Mouse (Mus musculus) ES-E14 (cell line): ENCODE results near the gene Hmcn2. TPM values are rescaled to one million over a fixed set of nuclear protein-coding genes. Genes with fewer than 3 reads are reported as not detected.
A peak's percentile ranks its signal among the peaks of the same experiment; 100 is the strongest.

Source experiments
- DNase-seq: peaks from one replicate; pipeline ENCODE4 v3.0.0-alpha.2; 2013; ENCODE audit warnings: low read depth, low spot score
- H3K27ac ChIP-seq: 2 replicates; pipeline ENCODE4 v1.5.1; 2012; ENCODE audit warnings: low read depth, mild to moderate bottlenecking, low read length, moderate library complexity, mixed read lengths; ENCODE audit not compliant: poor library complexity, insufficient read depth, severe bottlenecking
- H3K36me3 ChIP-seq: 2 replicates; pipeline ENCODE4 v1.6.1; 2012; ENCODE audit warnings: mild to moderate bottlenecking, low read length, moderate library complexity, mixed read lengths; ENCODE audit not compliant: control insufficient read depth, poor library complexity, insufficient read depth, severe bottlenecking
- H3K4me1 ChIP-seq, 2 experiments: fragments of 150-350 bp in 1 of 2; sonication (generic) in 1 of 2; 2 replicates each; pipeline ENCODE4 v1.6.1; 2012; ENCODE audit warnings: low read length in 2 of 2, mild to moderate bottlenecking in 1 of 2, mixed read lengths in 1 of 2; ENCODE audit not compliant: control insufficient read depth in 2 of 2, insufficient read depth in 2 of 2, poor library complexity in 1 of 2
- H3K4me3 ChIP-seq, 2 experiments: fragments of 150-350 bp in 1 of 2; sonication (generic) in 1 of 2; 2 replicates each; pipeline ENCODE4 v1.5.1; 2012; ENCODE audit warnings: low read length in 2 of 2, low read depth in 1 of 2, mild to moderate bottlenecking in 1 of 2, mixed read lengths in 1 of 2; ENCODE audit not compliant: insufficient read depth in 1 of 2, poor library complexity in 1 of 2, severe bottlenecking in 1 of 2
- H3K9ac ChIP-seq: 2 replicates; pipeline ENCODE4 v1.6.1; 2012; ENCODE audit warnings: low read depth, mild to moderate bottlenecking, low read length, mixed read lengths; ENCODE audit not compliant: poor library complexity, insufficient read depth, severe bottlenecking
- H3K9me3 ChIP-seq: fragments of 150-350 bp; sonication (generic); 2 replicates; pipeline ENCODE4 v1.6.1; 2012; ENCODE audit warnings: low read depth, mild to moderate bottlenecking, low read length; ENCODE audit not compliant: control insufficient read depth, insufficient read depth
- CHD2 ChIP-seq: IDR thresholded peaks from 2 replicates; pipeline ENCODE4 v1.6.1; 2014; ENCODE audit warnings: mild to moderate bottlenecking, low read depth, low read length, inconsistent platforms
- HCFC1 ChIP-seq: IDR thresholded peaks from 2 replicates; pipeline ENCODE4 v1.6.1; 2012; ENCODE audit warnings: low read length, inconsistent platforms, borderline replicate concordance; ENCODE audit not compliant: insufficient read depth
- MAFK ChIP-seq: IDR thresholded peaks from 2 replicates; pipeline ENCODE4 v1.6.1; 2014; ENCODE audit warnings: mild to moderate bottlenecking, low read depth, low read length, inconsistent platforms; ENCODE audit not compliant: insufficient read depth
- ZC3H11A ChIP-seq: IDR thresholded peaks from 2 replicates; pipeline ENCODE4 v1.6.1; 2012; ENCODE audit warnings: low read depth, mild to moderate bottlenecking, inconsistent platforms, low read length, borderline replicate concordance
- ZNF384 ChIP-seq: IDR thresholded peaks from 2 replicates; pipeline ENCODE4 v1.6.1; 2012; ENCODE audit warnings: low read depth, low read length, inconsistent platforms
- in situ Hi-C, 2 experiments: fragments of 600-800 bp; cut with MboI; formaldehyde crosslinking; loops; one replicate each; pipeline ENCODE4 v1.15.1; 2025; ENCODE audit warnings: low sequenced_read_pairs in 2 of 2, inconsistent platforms in 1 of 2; ENCODE audit not compliant: unreplicated experiment in 2 of 2
- total RNA-seq: library from RNA; depleted of rRNA; stranded (reverse); fragments of 300-350 nt; gene quantifications from 2 replicates; pipeline ENCODE4 v1.2.3, GENCODE M21; 2012

Gene Hmcn2
- total RNA-seq, 1 experiment, result 4.9 TPM

GRCm38 (mm10) chr2:31327186-31327585 is 13.0 kb downstream of the Hmcn2 start:
- Histone ChIP-seq H3K4me3 (no peak overlapping the region), H3K4me1 (0 out of 4 replicates have a peak, but pooled peaks cover 0 to 2% of the 10 kb centered on the region in 2 experiments), H3K27ac (no peak overlapping the region), H3K9ac (no peak overlapping the region), H3K36me3 (no peaks in the 10 kb centered on the region), H3K9me3 (no peaks in the 10 kb centered on the region)
- no peak for DNase-seq
- in situ Hi-C loops, result no loop called here
- no peak for TF ChIP-seq ZNF384
- no peak for TF ChIP-seq ZC3H11A
- no peak for TF ChIP-seq MAFK
- no peak for TF ChIP-seq CHD2
- no peak for TF ChIP-seq HCFC1

- no peak for DNase-seq
- no peak overlapping the region for H3K27ac ChIP-seq
- no peak overlapping the region for H3K4me3 ChIP-seq
- TF ChIP-seq ZNF384, result no peak
- no peak for TF ChIP-seq ZC3H11A
- no peak for TF ChIP-seq HCFC1
- TF ChIP-seq MAFK, result no peak
- TF ChIP-seq CHD2, result no peak
- no peaks in the 10 kb centered on the region for H3K4me1 ChIP-seq
- in situ Hi-C loops, result no loop called here
- no peaks in the 10 kb centered on the region for H3K36me3 ChIP-seq
- H3K9me3 ChIP-seq, result no peaks in the 10 kb centered on the region
- H3K9ac ChIP-seq, result no peak overlapping the region
Observed at GRCm38 (mm10) chr2:31337706-31338330, 23.6 kb downstream of the Hmcn2 start.

GRCm38 (mm10) chr2:31339826-31340225 is 25.6 kb downstream of the Hmcn2 start:
- H3K36me3 ChIP-seq, result no peaks in the 10 kb centered on the region
- no peaks in the 10 kb centered on the region for H3K9me3 ChIP-seq
- DNase-seq, result no peak
- no peak overlapping the region for H3K9ac ChIP-seq
- H3K4me1 ChIP-seq, result no peaks in the 10 kb centered on the region
- H3K4me3 ChIP-seq, result no peak overlapping the region
- no peak overlapping the region for H3K27ac ChIP-seq
- no peak for TF ChIP-seq HCFC1
- in situ Hi-C loops, result no loop called here

GRCm38 (mm10) chr2:31341726-31342535 is 27.7 kb downstream of the Hmcn2 start:
- no peaks in the 10 kb centered on the region for H3K9me3 ChIP-seq
- H3K4me1 ChIP-seq, result no peaks in the 10 kb centered on the region
- TF ChIP-seq ZC3H11A, result no peak
- TF ChIP-seq HCFC1, result no peak
- no peak for TF ChIP-seq ZNF384
- TF ChIP-seq CHD2, result no peak
- TF ChIP-seq MAFK, result no peak
- no peak overlapping the region for H3K27ac ChIP-seq
- no peaks in the 10 kb centered on the region for H3K36me3 ChIP-seq
- H3K9ac ChIP-seq, result no peak overlapping the region
- H3K4me3 ChIP-seq, result no peak overlapping the region
- in situ Hi-C loops, result no loop called here
- DNase-seq, result no peak

GRCm38 (mm10) chr2:31346096-31346495 is 31.9 kb downstream of the Hmcn2 start:
- no peak overlapping the region for H3K4me3 ChIP-seq
- TF ChIP-seq ZNF384, result no peak
- TF ChIP-seq MAFK, result no peak
- H3K9ac ChIP-seq, result no peak overlapping the region
- peak; percentile 74 for DNase-seq
- in situ Hi-C loops, result no loop called here
- no peaks in the 10 kb centered on the region for H3K4me1 ChIP-seq
- H3K36me3 ChIP-seq, result no peaks in the 10 kb centered on the region
- no peak overlapping the region for H3K27ac ChIP-seq
- no peaks in the 10 kb centered on the region for H3K9me3 ChIP-seq
